Mouse (Mus musculus) gastrocnemius, postnatal 36 days (tissue): ENCODE results near the gene Cpne7. TPM values are rescaled to one million over a fixed set of nuclear protein-coding genes. Genes with fewer than 3 reads are reported as not detected.

Experiments used
- DNase-seq, 2 experiments: peaks; one replicate each; pipeline ENCODE4 v3.0.0; 2022
- intact Hi-C: fragments of 180-260 bp; cut with DNase I; formaldehyde crosslinking; loops from one replicate; pipeline ENCODE4 v1.15.1; 2025
- total RNA-seq, 2 experiments: library from RNA; stranded (reverse); gene quantifications; 2 replicates each; pipeline ENCODE4 v1.2.3; 2021

Gene Cpne7
- total RNA-seq, 2 experiments from 2014 or later = 0.23 TPM; not detected in 1

GRCm38 (mm10) chr8:123110649-123111048, 6.5 kb upstream of the Cpne7 start:
- intact Hi-C loops = no loop called here
- DNase-seq = no peak

GRCm38 (mm10) chr8:123112892-123113291, 4.3 kb upstream of the Cpne7 start:
- intact Hi-C loops = no loop called here
- DNase-seq = no peak

- no peak for DNase-seq
- intact Hi-C loops = no loop called here
These were observed 3.2 kb upstream of the Cpne7 start for GRCm38 (mm10) chr8:123113908-123114469.

GRCm38 (mm10) chr8:123114644-123115043, 2.5 kb upstream of the Cpne7 start:
- intact Hi-C loops = no loop called here
- DNase-seq = no peak

- no peak for DNase-seq
- intact Hi-C loops = no loop called here
These were observed 570 bp downstream of the Cpne7 start for GRCm38 (mm10) chr8:123117744-123118143.

GRCm38 (mm10) chr8:123122059-123122458, 4.9 kb downstream of the Cpne7 start:
- no peak for DNase-seq
- intact Hi-C loops = no loop called here

- intact Hi-C loops = no loop called here
- no peak for DNase-seq
These were observed 5.5 kb downstream of the Cpne7 start for GRCm38 (mm10) chr8:123122670-123123069.

- no peak for DNase-seq
- intact Hi-C loops = no loop called here
These were observed 9.1 kb downstream of the Cpne7 start for GRCm38 (mm10) chr8:123126193-123126816.

GRCm38 (mm10) chr8:123131041-123131440, 13.9 kb downstream of the Cpne7 start:
- intact Hi-C loops = no loop called here
- no peak for DNase-seq

GRCm38 (mm10) chr8:123132953-123133352, 15.8 kb downstream of the Cpne7 start:
- DNase-seq = no peak
- intact Hi-C loops = no loop called here

GRCm38 (mm10) chr8:123134149-123134713, 17.1 kb downstream of the Cpne7 start:
- DNase-seq = no peak
- intact Hi-C loops = no loop called here

GRCm38 (mm10) chr8:123135406-123135805, 18.2 kb downstream of the Cpne7 start:
- intact Hi-C loops = no loop called here
- DNase-seq = no peak

GRCm38 (mm10) chr8:123135806-123136205, 18.6 kb downstream of the Cpne7 start:
- DNase-seq = no peak
- intact Hi-C loops = no loop called here

- no peak for DNase-seq
- intact Hi-C loops = no loop called here
These were observed 19.1 kb downstream of the Cpne7 start for GRCm38 (mm10) chr8:123136287-123136686.

GRCm38 (mm10) chr8:123137645-123138077, 20.5 kb downstream of the Cpne7 start:
- no peak for DNase-seq
- intact Hi-C loops = no loop called here

- no peak for DNase-seq
- intact Hi-C loops = no loop called here
These were observed 21.6 kb downstream of the Cpne7 start for GRCm38 (mm10) chr8:123138741-123139140.

GRCm38 (mm10) chr8:123141741-123142462, 24.7 kb downstream of the Cpne7 start:
- intact Hi-C loops = no loop called here

GRCm38 (mm10) chr8:123145279-123145678, 28.1 kb downstream of the Cpne7 start:
- intact Hi-C loops = loop anchor here (5.0 kb wide), 1 partner anchor 42 kb away; the partner anchor contains the start of gene Dpep1

More at GRCm38 (mm10) chr8:123141741-123142462, 24.7 kb downstream of the Cpne7 start:
- DNase-seq = peak; percentile 56 to 83

GRCm38 (mm10) chr8:123146390-123146789, 29.2 kb downstream of the Cpne7 start:
- DNase-seq = peak in 1 of 2 experiments; percentile 37
- intact Hi-C loops = loop anchor here (5.0 kb wide), 1 partner anchor 41 kb away; the partner anchor contains the start of gene Dpep1

More at GRCm38 (mm10) chr8:123145279-123145678, 28.1 kb downstream of the Cpne7 start:
- DNase-seq = peak; percentile 40 to 73

GRCm38 (mm10) chr8:123150737-123151171, 33.6 kb downstream of the Cpne7 start:
- intact Hi-C loops = no loop called here
- no peak for DNase-seq

- DNase-seq = no peak
- intact Hi-C loops = no loop called here
These were observed 38.0 kb downstream of the Cpne7 start for GRCm38 (mm10) chr8:123155177-123155576.
